Mouse (Mus musculus) embryonic facial prominence, embryonic 13.5 days (tissue): ENCODE data around the gene Rab8b. TPM values are rescaled to one million over a fixed set of nuclear protein-coding genes. Genes with fewer than 3 reads are reported as not detected.
A peak's percentile ranks its signal among the peaks of the same experiment; 100 is the strongest.
"Not testable (repeated sequence)": the region's sequence is repeated elsewhere in the genome, so short reads cannot be mapped to it uniquely, and the experiment has no call there.

Experiments
- ATAC-seq: fragments of 200-750 bp; cut with Nextera tagmentation; 2 replicates; pipeline ENCODE4 v1.8.0; 2017; ENCODE audit warnings: low read depth; ENCODE audit not compliant: insufficient number of reproducible peaks, insufficient read depth, low FRiP score, low TSS enrichment
- H3K27ac ChIP-seq: fragments of 300-500 bp; sonication (generic); 2 replicates; pipeline ENCODE4 v1.5.1; 2015; ENCODE audit warnings: moderate library complexity, mild to moderate bottlenecking, inconsistent platforms
- H3K27me3 ChIP-seq: fragments of 300-500 bp; sonication (generic); 2 replicates; pipeline ENCODE4 v1.6.1; 2015; ENCODE audit warnings: mild to moderate bottlenecking, inconsistent platforms
- H3K36me3 ChIP-seq: fragments of 300-500 bp; sonication (generic); 2 replicates; pipeline ENCODE4 v1.6.1; 2015; ENCODE audit warnings: mild to moderate bottlenecking, inconsistent platforms
- H3K4me1 ChIP-seq: fragments of 300-500 bp; sonication (generic); 2 replicates; pipeline ENCODE4 v1.6.1; 2015; ENCODE audit warnings: inconsistent platforms
- H3K4me2 ChIP-seq: fragments of 300-500 bp; sonication (generic); 2 replicates; pipeline ENCODE4 v1.6.1; 2015; ENCODE audit warnings: moderate library complexity, mild to moderate bottlenecking, inconsistent platforms
- H3K4me3 ChIP-seq: fragments of 300-500 bp; sonication (generic); 2 replicates; pipeline ENCODE4 v1.5.1; 2015; ENCODE audit warnings: mild to moderate bottlenecking, inconsistent platforms
- H3K9ac ChIP-seq: fragments of 300-500 bp; sonication (generic); 2 replicates; pipeline ENCODE4 v1.6.1; 2015; ENCODE audit warnings: mild to moderate bottlenecking, inconsistent platforms
- H3K9me3 ChIP-seq: fragments of 300-500 bp; sonication (generic); 2 replicates; pipeline ENCODE4 v1.6.1; 2016; ENCODE audit warnings: inconsistent platforms
- WGBS: fragments of 180-500 bp; shearing (Covaris S2); methylation state at CpG from one replicate; pipeline ENCODE4 v1.1.7; 2015; ENCODE audit warnings: mixed read lengths; 5-methylcytosine and 5-hydroxymethylcytosine counted together
- polyA plus RNA-seq: library from polyadenylated mRNA; unstranded; fragments of >200 nt; fragmentation: Nextera tagmentation; extraction: Ambion mirVana; gene quantifications from 2 replicates; pipeline ENCODE4 v1.2.1, GENCODE M21; 2015

The Rab8b gene
- polyA plus RNA-seq, 1 experiment from 2014 or later, result 20.6 TPM

GRCm38 (mm10) chr9:66899072-66899471 lies 20.4 kb downstream of the Rab8b start:
- no peaks in the 10 kb centered on the region for H3K36me3 ChIP-seq
- no peaks in the 10 kb centered on the region for H3K27me3 ChIP-seq
- no peaks in the 10 kb centered on the region for H3K9me3 ChIP-seq
- no peak overlapping the region for H3K27ac ChIP-seq
- no peak overlapping the region for H3K4me2 ChIP-seq
- no peak overlapping the region for H3K4me3 ChIP-seq
- no peak overlapping the region for H3K9ac ChIP-seq
- peaks cover 5% of the 10 kb centered on the region; the same call in 1 of the 2 replicates for H3K4me1 ChIP-seq
- no peak for ATAC-seq
- WGBS, result 86% methylated on average over 2 of the region's 2 CpGs

- 68% methylated on average over 6 of the region's 6 CpGs for WGBS
Observed at GRCm38 (mm10) chr9:66897851-66898250, 21.6 kb downstream of the Rab8b start.

GRCm38 (mm10) chr9:66896951-66897350 lies 22.5 kb downstream of the Rab8b start:
- no peak overlapping the region for H3K4me2 ChIP-seq
- ATAC-seq, result no peak
- no peak overlapping the region for H3K27ac ChIP-seq
- no peak overlapping the region for H3K9ac ChIP-seq
- H3K4me3 ChIP-seq, result no peak overlapping the region
- H3K9me3 ChIP-seq, result no peaks in the 10 kb centered on the region
- whole genome bisulfite sequencing, result 66% methylated on average over 6 of the region's 6 CpGs
- H3K27me3 ChIP-seq, result no peaks in the 10 kb centered on the region
- H3K4me1 ChIP-seq, result peaks cover 5% of the 10 kb centered on the region; the same call in 1 of the 2 replicates
- no peaks in the 10 kb centered on the region for H3K36me3 ChIP-seq

More at GRCm38 (mm10) chr9:66897851-66898250, 21.6 kb downstream of the Rab8b start:
- Histone ChIP-seq H3K27ac (no peak overlapping the region), H3K4me1 (peaks cover 5% of the 10 kb centered on the region; the same call in 1 of the 2 replicates), H3K9me3 (no peaks in the 10 kb centered on the region), H3K27me3 (no peaks in the 10 kb centered on the region), H3K4me3 (no peak overlapping the region), H3K9ac (no peak overlapping the region), H3K4me2 (no peak overlapping the region), H3K36me3 (no peaks in the 10 kb centered on the region)
- ATAC-seq, result no peak

- H3K27me3 ChIP-seq, result no peaks in the 10 kb centered on the region
- 69% methylated on average over 5 of the region's 5 CpGs for WGBS
- H3K4me2 ChIP-seq, result no peak overlapping the region
- H3K4me1 ChIP-seq, result peaks cover 5% of the 10 kb centered on the region; the same call in 1 of the 2 replicates
- H3K9ac ChIP-seq, result no peak overlapping the region
- no peak for ATAC-seq
- no peak overlapping the region for H3K27ac ChIP-seq
- H3K36me3 ChIP-seq, result no peaks in the 10 kb centered on the region
- no peak overlapping the region for H3K4me3 ChIP-seq
- no peaks in the 10 kb centered on the region for H3K9me3 ChIP-seq
Observed at GRCm38 (mm10) chr9:66895995-66896394, 23.5 kb downstream of the Rab8b start.

- WGBS, result 81% methylated on average over 10 of the region's 10 CpGs
- Histone ChIP-seq H3K4me2 (no peak overlapping the region), H3K27ac (no peak overlapping the region)
Observed at GRCm38 (mm10) chr9:66895035-66895779, 24.3 kb downstream of the Rab8b start.

GRCm38 (mm10) chr9:66894421-66894820 lies 25.1 kb downstream of the Rab8b start:
- Histone ChIP-seq H3K9ac (no peak overlapping the region), H3K4me2 (no peak overlapping the region), H3K36me3 (no peaks in the 10 kb centered on the region), H3K4me3 (no peak overlapping the region), H3K9me3 (no peaks in the 10 kb centered on the region), H3K27ac (no peak overlapping the region), H3K27me3 (no peaks in the 10 kb centered on the region), H3K4me1 (peaks cover 5% of the 10 kb centered on the region; the same call in 1 of the 2 replicates)
- 89% methylated on average over 1 of the region's 1 CpGs for WGBS
- no peak for ATAC-seq

More at GRCm38 (mm10) chr9:66895035-66895779, 24.3 kb downstream of the Rab8b start:
- Histone ChIP-seq H3K4me3 (no peak overlapping the region), H3K36me3 (no peaks in the 10 kb centered on the region), H3K9me3 (no peaks in the 10 kb centered on the region), H3K4me1 (peaks cover 5% of the 10 kb centered on the region; the same call in 1 of the 2 replicates), H3K9ac (no peak overlapping the region), H3K27me3 (no peaks in the 10 kb centered on the region)
- ATAC-seq, result no peak

- H3K4me3 ChIP-seq, ATAC-seq, H3K9me3 ChIP-seq, H3K4me2 ChIP-seq, H3K27me3 ChIP-seq, H3K36me3 ChIP-seq, H3K27ac ChIP-seq, H3K9ac ChIP-seq: not testable (repeated sequence)
- peaks cover 14% of the 10 kb centered on the region for H3K4me1 ChIP-seq
- 97% methylated on average over 4 of the region's 4 CpGs for WGBS
Observed at GRCm38 (mm10) chr9:66892456-66892855, 27.0 kb downstream of the Rab8b start.

GRCm38 (mm10) chr9:66887960-66888610 lies 31.4 kb downstream of the Rab8b start:
- peaks cover 19% of the 10 kb centered on the region for H3K4me1 ChIP-seq
- no peak for ATAC-seq
- H3K4me2 ChIP-seq, result no peak overlapping the region
- no peaks in the 10 kb centered on the region for H3K36me3 ChIP-seq
- peak overlapping the region; percentile 24; the same call in 1 of the 2 replicates for H3K27ac ChIP-seq
- no peak overlapping the region for H3K9ac ChIP-seq
- no peaks in the 10 kb centered on the region for H3K9me3 ChIP-seq
- no peaks in the 10 kb centered on the region for H3K27me3 ChIP-seq
- H3K4me3 ChIP-seq, result no peak overlapping the region
- WGBS, result 35% methylated on average over 6 of the region's 6 CpGs

- WGBS, result 51% methylated on average over 8 of the region's 8 CpGs
- Histone ChIP-seq H3K4me2 (no peak overlapping the region), H3K4me3 (no peak overlapping the region), H3K36me3 (no peaks in the 10 kb centered on the region), H3K9me3 (no peaks in the 10 kb centered on the region), H3K27ac (no peak overlapping the region), H3K27me3 (no peaks in the 10 kb centered on the region), H3K9ac (no peak overlapping the region), H3K4me1 (peaks cover 22% of the 10 kb centered on the region)
- ATAC-seq, result no peak
Observed at GRCm38 (mm10) chr9:66887301-66887902, 32.1 kb downstream of the Rab8b start.

- Histone ChIP-seq H3K27me3 (no peaks in the 10 kb centered on the region), H3K9me3 (no peaks in the 10 kb centered on the region), H3K9ac (no peak overlapping the region), H3K36me3 (no peaks in the 10 kb centered on the region), H3K4me3 (no peak overlapping the region), H3K4me1 (peaks cover 28% of the 10 kb centered on the region), H3K27ac (no peak overlapping the region), H3K4me2 (no peak overlapping the region)
- ATAC-seq, result no peak
- 72% methylated on average over 6 of the region's 6 CpGs for WGBS
Observed at GRCm38 (mm10) chr9:66886818-66887217, 32.7 kb downstream of the Rab8b start.

- Histone ChIP-seq H3K27me3 (no peaks in the 10 kb centered on the region), H3K27ac (no peak overlapping the region), H3K4me2 (no peak overlapping the region), H3K9ac (no peak overlapping the region), H3K4me3 (no peak overlapping the region), H3K9me3 (no peaks in the 10 kb centered on the region), H3K4me1 (peaks cover 28% of the 10 kb centered on the region), H3K36me3 (no peaks in the 10 kb centered on the region)
- no peak for ATAC-seq
- 23% methylated on average over 3 of the region's 3 CpGs for whole genome bisulfite sequencing
Observed at GRCm38 (mm10) chr9:66886366-66886765, 33.1 kb downstream of the Rab8b start.
